Mouse (Mus musculus) liver, embryonic 14.5 days (tissue): ENCODE measurements around the gene Krt15.

ENCODE experiments used
- CTCF ChIP-seq: IDR thresholded peaks from 2 replicates; pipeline ENCODE4 v1.5.1; 2016; ENCODE audit warnings: antibody characterized with exemption, low read depth, control low read depth
- EP300 ChIP-seq: IDR thresholded peaks from 2 replicates; pipeline ENCODE4 v1.6.1; 2016; ENCODE audit warnings: antibody characterized with exemption, low read depth

GRCm38 (mm10) chr11:100145858-100146560 is 10.3 kb upstream of the Krt15 start:
- TF ChIP-seq EP300 (no peak), CTCF (no peak)
